Mouse (Mus musculus): ENCODE data around the gene Syap1.
A peak's percentile ranks its signal among the peaks of the same experiment; 100 is the strongest.
"Not testable (repeated sequence)": the region's sequence is repeated elsewhere in the genome, so short reads cannot be mapped to it uniquely, and the experiment has no call there.

Gene Syap1

GRCm38 (mm10) chrX:162887931-162888511 is at the start of gene Syap1:
Syap1 (minus strand) TSS chrX:162888447.
- DNase-seq (ENCODE audit: low spot score in 2 of 2): peak; percentile 52 to 58

DNA sequence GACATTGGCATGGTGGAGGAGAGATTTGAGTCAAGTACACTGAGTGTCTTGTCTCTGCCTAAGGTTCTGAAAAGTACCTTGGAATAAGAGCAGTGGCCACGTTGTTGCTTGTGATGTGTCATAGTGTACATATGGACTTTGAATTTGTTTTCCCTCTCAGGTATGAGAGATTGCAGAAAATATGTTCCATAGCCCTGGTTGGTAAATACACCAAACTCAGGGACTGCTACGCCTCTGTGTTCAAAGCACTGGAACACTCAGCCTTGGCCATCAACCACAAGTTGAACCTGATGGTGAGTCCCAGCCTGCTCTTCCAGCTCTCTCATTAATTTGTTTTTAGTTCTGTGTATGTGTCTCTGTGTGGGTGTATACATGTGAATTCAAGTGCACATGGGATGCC is 43.2 kb upstream of the Syap1 start:
- no peak for DNase-seq (ENCODE audit: low spot score in 2 of 2)

DNA sequence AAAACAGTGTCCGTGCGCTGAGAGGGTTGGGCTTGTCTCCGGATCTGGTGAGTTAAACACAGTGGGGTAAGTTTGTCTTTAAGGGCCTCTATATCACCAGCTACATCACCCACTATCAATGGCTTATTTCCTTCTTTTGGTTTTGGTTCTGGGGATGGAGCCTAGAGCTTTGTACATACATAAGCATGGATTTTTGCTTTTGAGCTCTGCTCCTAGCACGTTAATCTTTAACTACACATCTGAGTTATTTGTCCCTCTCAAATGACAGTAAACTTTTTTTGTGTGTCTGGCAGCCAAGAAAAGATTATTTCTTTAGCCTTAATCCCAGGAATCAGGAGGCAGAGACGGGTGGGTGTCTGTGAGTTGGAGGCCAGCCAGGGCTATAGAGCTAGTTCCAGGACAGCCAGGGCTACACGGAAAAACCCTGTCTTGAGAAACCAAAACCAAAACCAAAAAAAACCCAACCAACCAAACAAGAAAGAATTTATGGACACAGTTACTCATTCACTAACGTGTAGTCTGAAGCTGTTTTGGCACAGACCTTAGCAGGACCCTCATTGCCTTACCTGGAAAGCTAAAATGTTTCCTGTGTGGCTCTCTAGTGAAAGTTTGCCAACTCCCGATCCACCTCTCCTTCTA is 33.4 kb upstream of the Syap1 start:
- no peak for DNase-seq (ENCODE audit: low spot score in 2 of 2)

DNA sequence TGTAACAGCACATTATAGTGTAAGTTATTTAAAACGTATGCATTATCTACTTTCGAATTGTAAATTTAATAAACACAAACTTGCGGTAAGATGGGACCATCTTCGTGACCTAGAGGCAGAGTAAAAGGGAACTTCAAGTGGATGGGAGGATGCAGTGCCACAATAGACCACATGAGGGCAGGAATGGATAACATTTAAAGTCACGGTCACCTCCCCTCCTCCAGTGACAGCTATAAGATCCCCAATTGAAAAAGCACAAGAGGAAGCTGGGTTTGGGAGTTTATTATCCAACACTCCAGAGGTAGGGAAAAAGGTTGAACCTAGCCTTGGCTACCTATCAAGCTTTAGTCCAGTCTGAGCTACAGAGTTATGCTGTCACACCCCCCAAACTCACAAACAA is 27.4 kb upstream of the Syap1 start:
- DNase-seq (ENCODE audit: low spot score in 2 of 2): peak; percentile 5 to 7

DNA sequence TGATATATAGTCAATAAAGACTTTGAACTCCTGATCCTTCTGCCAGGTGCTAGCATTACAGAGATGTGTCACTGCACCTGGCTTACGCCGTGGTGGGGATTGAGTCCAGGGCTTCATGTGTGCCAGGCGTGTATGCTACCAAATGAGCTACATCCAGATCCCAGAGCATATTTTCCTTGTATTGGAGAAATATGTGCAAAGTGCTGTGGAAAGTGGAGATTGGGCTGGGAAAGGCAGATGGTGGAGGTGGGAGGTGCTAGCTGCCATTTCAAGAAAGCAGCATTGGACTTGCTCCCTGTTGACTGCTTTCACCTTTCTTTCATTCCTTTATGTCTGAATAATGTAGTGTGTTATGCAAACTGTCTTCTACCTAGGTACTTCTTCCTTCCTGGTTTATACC is 25.4 kb upstream of the Syap1 start:
- DNase-seq (ENCODE audit: low spot score in 2 of 2): peak in 1 of 2 experiments; percentile 4

GRCm38 (mm10) chrX:162907554-162907953 is 19.3 kb upstream of the Syap1 start:
- no peak for DNase-seq (ENCODE audit: low spot score in 2 of 2)

DNA sequence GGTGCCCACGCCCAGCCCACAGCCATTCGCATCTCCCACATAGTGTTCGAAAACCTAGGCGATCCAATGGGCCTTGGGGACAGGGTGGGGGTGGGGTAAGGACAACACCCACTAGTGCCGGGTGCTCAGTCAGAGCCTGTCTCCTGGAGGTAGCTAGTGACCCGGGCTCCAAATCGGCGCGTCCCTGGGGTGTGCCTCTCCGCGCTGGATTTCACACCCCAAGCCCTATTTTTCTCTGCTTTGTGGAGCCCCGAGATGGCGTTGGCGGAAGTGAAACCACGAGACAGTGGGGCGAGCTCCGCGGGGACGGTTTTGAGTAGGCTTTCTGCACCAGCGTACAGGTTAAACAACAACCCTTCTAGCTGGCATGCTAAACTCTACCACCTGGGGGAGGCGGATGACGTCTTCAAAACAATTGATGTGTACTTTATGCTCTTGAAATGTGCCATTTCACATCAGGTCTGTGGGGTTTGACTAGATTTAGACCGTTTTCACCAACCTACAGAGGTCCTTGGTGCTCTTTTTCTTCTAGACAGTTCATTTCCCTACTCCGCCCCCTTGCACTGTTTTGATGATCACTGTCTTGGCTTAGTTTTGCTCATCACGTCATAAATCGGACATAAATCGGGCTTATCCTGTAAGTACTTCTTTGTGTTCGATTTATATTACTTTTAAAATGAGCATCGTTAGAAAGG is 13.9 kb upstream of the Syap1 start:
- peak; percentile 25 to 30 for DNase-seq (ENCODE audit: low spot score in 2 of 2)

GRCm38 (mm10) chrX:162901371-162902039 is 13.3 kb upstream of the Syap1 start:
- DNase-seq (ENCODE audit: low spot score in 2 of 2): peak; percentile 8 to 10

GRCm38 (mm10) chrX:162900938-162901337 is 12.7 kb upstream of the Syap1 start, which contains the start of gene Ctps2:
Ctps2 (plus strand) TSS chrX:162901238.
- no peak for DNase-seq (ENCODE audit: low spot score in 2 of 2)

GRCm38 (mm10) chrX:162888575-162889223 is 452 bp upstream of the Syap1 start:
- DNase-seq (ENCODE audit: low spot score in 2 of 2): not testable (repeated sequence)

DNA sequence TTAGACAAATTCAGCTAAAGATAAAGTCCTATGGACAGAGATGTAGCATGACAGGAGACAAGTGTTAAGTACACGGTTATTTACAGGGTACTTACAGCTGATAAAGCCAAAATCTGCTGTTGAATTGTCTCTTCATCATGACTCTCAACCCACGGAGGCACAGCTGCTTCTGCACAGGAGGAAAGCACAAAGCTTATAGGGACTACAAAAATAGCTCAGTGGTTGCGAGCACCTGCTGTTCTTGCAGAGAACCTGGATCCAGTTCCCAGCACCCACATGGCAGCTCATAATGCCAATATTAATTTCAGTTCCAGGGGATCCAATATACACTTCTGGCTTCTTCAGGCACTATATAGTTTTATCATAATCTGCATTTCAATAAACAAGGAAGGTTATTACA is 10.0 kb downstream of the Syap1 start:
- DNase-seq (ENCODE audit: low spot score in 2 of 2): no peak

- no peak for DNase-seq (ENCODE audit: low spot score in 2 of 2)
These were observed 14.5 kb downstream of the Syap1 start for GRCm38 (mm10) chrX:162873761-162874160.

- no peak for DNase-seq (ENCODE audit: low spot score in 2 of 2)
These were observed 16.3 kb downstream of the Syap1 start for GRCm38 (mm10) chrX:162871734-162872517.

DNA sequence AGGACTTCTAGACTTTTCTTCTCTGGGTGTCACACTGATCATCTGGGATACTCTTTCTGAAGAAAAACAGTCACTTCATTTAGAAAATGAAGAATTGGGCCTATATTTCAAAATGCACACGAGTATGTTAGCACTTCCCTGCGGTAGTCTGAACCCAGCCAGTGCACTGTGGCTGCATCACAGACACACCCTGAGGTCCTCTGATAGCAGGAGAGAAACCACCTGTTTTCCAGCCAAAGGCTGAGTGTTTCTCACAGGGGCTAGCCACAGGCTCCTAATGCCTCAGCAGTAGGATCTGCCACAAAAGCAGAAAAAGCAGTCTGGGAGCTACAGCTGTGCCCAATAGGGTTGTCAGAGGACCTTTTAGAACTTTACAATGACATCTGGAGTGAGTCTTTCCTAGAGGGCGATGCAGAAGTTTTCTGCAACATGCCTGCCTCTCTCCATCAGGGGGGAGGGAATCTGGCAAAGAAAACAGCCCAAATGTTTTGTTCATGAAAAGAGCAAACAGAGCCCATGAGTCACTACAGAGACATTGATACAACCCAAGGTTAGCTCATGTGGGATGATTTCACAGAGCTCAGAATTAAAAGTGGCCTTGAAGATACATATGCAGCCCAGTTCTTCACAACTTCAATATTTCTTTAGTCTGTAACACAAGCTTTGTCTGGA is 19.8 kb downstream of the Syap1 start:
- DNase-seq (ENCODE audit: low spot score in 2 of 2): no peak

- no peak for DNase-seq (ENCODE audit: low spot score in 2 of 2)
These were observed 39.6 kb downstream of the Syap1 start for GRCm38 (mm10) chrX:162848682-162849081.

- no peak for DNase-seq (ENCODE audit: low spot score in 2 of 2)
These were observed 42.7 kb downstream of the Syap1 start for GRCm38 (mm10) chrX:162845531-162845930.

GRCm38 (mm10) chrX:162844447-162845100 is 43.7 kb downstream of the Syap1 start:
- DNase-seq (ENCODE audit: low spot score in 2 of 2): no peak

GRCm38 (mm10) chrX:162832101-162832500 is 56.1 kb downstream of the Syap1 start:
- no peak for DNase-seq (ENCODE audit: low spot score in 2 of 2)

- no peak for DNase-seq (ENCODE audit: low spot score in 2 of 2)
These were observed 56.7 kb downstream of the Syap1 start for GRCm38 (mm10) chrX:162831542-162831941.

DNA sequence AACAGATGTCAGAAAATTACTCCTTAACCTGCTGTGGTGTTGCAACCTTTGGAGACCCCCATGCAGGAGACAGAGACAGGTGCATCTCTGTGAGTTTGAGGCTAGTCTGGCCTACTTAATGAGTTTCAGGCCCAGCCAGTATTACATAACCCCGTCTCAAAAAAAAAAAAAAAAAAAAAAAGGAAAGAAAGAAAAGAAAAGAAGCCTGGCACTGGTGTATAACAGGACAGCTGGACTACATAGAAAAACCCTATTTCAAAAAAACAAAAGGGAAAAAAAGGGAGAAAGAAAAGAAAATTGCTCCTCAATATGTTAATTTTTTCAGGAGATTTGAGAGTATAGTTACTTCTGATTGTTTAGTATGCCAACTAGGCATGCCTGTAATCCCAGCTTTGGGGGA is 57.2 kb downstream of the Syap1 start:
- DNase-seq (ENCODE audit: low spot score in 2 of 2): no peak
